Mouse (Mus musculus) myocyte (in vitro differentiated cells): Measurements from ENCODE around the gene Polr1d. TPM values are rescaled to one million over a fixed set of nuclear protein-coding genes. Genes with fewer than 3 reads are reported as not detected.

Experiments
- H3K27me3 ChIP-seq: one replicate; pipeline ENCODE4 v1.6.1; 2011; ENCODE audit not compliant: control insufficient read depth, insufficient read depth, insufficient read length
- H3K36me3 ChIP-seq: one replicate; pipeline ENCODE4 v1.6.1; 2011; ENCODE audit not compliant: control insufficient read depth, insufficient read depth
- H3K4me2 ChIP-seq: one replicate; pipeline ENCODE4 v1.6.1; 2011; ENCODE audit warnings: low read depth, control low read depth
- H3K4me3 ChIP-seq: one replicate; pipeline ENCODE4 v1.5.1; 2011; ENCODE audit warnings: mild to moderate bottlenecking, control low read depth, moderate library complexity
- H3K79me2 ChIP-seq: one replicate; pipeline ENCODE4 v1.6.1; 2011; ENCODE audit not compliant: control insufficient read depth, insufficient read depth
- H3ac ChIP-seq: one replicate; pipeline ENCODE4 v1.6.1; 2011; ENCODE audit not compliant: control insufficient read depth, insufficient read length
- CEBPB ChIP-seq: IDR thresholded peaks from 2 replicates; pipeline ENCODE4 v1.6.1; 2011; ENCODE audit warnings: mild to moderate bottlenecking, moderate library complexity; ENCODE audit not compliant: poor library complexity, insufficient read depth, severe bottlenecking
- E2F4 ChIP-seq: IDR thresholded peaks from one replicate; pipeline ENCODE4 v1.6.1; 2011; ENCODE audit warnings: mild to moderate bottlenecking, control low read depth, moderate library complexity; ENCODE audit not compliant: insufficient read depth
- MAX ChIP-seq: IDR thresholded peaks from one replicate; pipeline ENCODE4 v1.6.1; 2011; ENCODE audit warnings: low read depth, mild to moderate bottlenecking, control low read depth
- MYOD1 ChIP-seq, 3 experiments: IDR thresholded peaks; one replicate each; pipeline ENCODE4 v1.6.1; 2011; ENCODE audit warnings: control low read depth in 2 of 3, low read depth in 2 of 3, mild to moderate bottlenecking in 2 of 3, moderate library complexity in 1 of 3; ENCODE audit not compliant: insufficient read length in 2 of 3, control insufficient read depth in 1 of 3
- MYOG ChIP-seq, 3 experiments: IDR thresholded peaks; one replicate each; pipeline ENCODE4 v1.6.1; 2011; ENCODE audit warnings: control low read depth in 2 of 3, low read depth in 2 of 3, mild to moderate bottlenecking in 2 of 3; ENCODE audit not compliant: insufficient read length in 2 of 3, control insufficient read depth in 1 of 3, insufficient read depth in 1 of 3
- POLR2A ChIP-seq: IDR thresholded peaks from one replicate; pipeline ENCODE4 v1.6.1; 2011; ENCODE audit warnings: low read depth, mild to moderate bottlenecking, control low read depth, moderate library complexity; ENCODE audit not compliant: insufficient read length
- POLR2AphosphoS2 ChIP-seq: IDR thresholded peaks from one replicate; pipeline ENCODE4 v1.6.1; 2011; ENCODE audit warnings: low read depth, control low read depth; ENCODE audit not compliant: insufficient read length
- REST ChIP-seq: IDR thresholded peaks from one replicate; pipeline ENCODE4 v1.6.1; 2011; ENCODE audit warnings: mild to moderate bottlenecking, control low read depth, moderate library complexity; ENCODE audit not compliant: insufficient read depth, insufficient read length
- SRF ChIP-seq: IDR thresholded peaks from one replicate; pipeline ENCODE4 v1.6.1; 2011; ENCODE audit warnings: low read depth; ENCODE audit not compliant: control insufficient read depth, insufficient read length
- TCF12 ChIP-seq: IDR thresholded peaks from one replicate; pipeline ENCODE4 v1.6.1; 2011; ENCODE audit warnings: mild to moderate bottlenecking, control low read depth; ENCODE audit not compliant: poor library complexity, insufficient read depth, severe bottlenecking
- TCF3 ChIP-seq: IDR thresholded peaks from one replicate; pipeline ENCODE4 v1.6.1; 2011; ENCODE audit warnings: low read depth, control low read depth; ENCODE audit not compliant: insufficient read length
- USF1 ChIP-seq: IDR thresholded peaks from one replicate; pipeline ENCODE4 v1.6.1; 2011; ENCODE audit warnings: low read depth, mild to moderate bottlenecking, control low read depth, moderate library complexity
- polyA plus RNA-seq: library from polyadenylated mRNA; unstranded; fragments of >200 nt; fragmentation: generic; extraction: Trizol; gene quantifications from one replicate; pipeline ENCODE4 v1.2.1, GENCODE M21; 2012; ENCODE audit warnings: missing spikeins

Gene Polr1d
- polyA plus RNA-seq, 1 experiment: 92.4 TPM

- H3ac ChIP-seq: no peak overlapping the region
- peaks cover 11% of the 10 kb centered on the region for H3K79me2 ChIP-seq
- H3K27me3 ChIP-seq: no peaks in the 10 kb centered on the region
- H3K4me3 ChIP-seq: no peak overlapping the region
- no peak overlapping the region for H3K4me2 ChIP-seq
- TF ChIP-seq REST: no peak
- TF ChIP-seq POLR2AphosphoS2: no peak
- TF ChIP-seq CEBPB: no peak
- TF ChIP-seq E2F4: no peak
- TF ChIP-seq MYOG (IDR thresholded peaks at IDR 0.05; ENCODE audit: control insufficient read depth in 1 of 3, insufficient read depth in 1 of 3, insufficient read length in 2 of 3, low read depth in 2 of 3): no peak
- TF ChIP-seq USF1: no peak
- no peak for TF ChIP-seq POLR2A
- no peak for TF ChIP-seq MAX
- TF ChIP-seq TCF3: no peak
- TF ChIP-seq MYOD1 (IDR thresholded peaks at IDR 0.05; ENCODE audit: control insufficient read depth in 1 of 3, insufficient read length in 2 of 3, low read depth in 2 of 3): no peak
- no peaks in the 10 kb centered on the region for H3K36me3 ChIP-seq
Observed at GRCm38 (mm10) chr5:147070791-147071516, 5.9 kb upstream of the Polr1d start.

DNA sequence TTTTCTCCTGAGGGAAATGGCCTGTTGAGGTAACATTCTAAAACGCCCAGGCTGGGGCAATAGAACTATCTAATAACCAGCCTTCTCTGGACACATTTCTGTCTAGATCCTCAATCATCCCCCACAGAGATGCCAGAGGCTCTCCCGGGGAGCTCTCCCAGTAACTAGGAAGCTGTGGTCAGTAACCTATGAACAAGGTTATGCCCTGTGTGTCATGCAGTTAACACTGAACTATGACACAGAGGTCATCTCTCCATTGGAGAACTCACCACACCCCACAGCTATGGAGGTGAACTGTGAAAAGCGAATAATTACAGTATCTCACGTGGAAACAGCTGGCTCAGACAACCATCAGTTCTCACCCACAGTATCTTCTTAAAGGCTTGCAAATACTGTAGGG is 5.0 kb upstream of the Polr1d start:
- Histone ChIP-seq H3K36me3 (no peaks in the 10 kb centered on the region), H3K4me3 (no peak overlapping the region), H3K27me3 (no peaks in the 10 kb centered on the region), H3ac (no peak overlapping the region), H3K79me2 (peaks cover 11% of the 10 kb centered on the region), H3K4me2 (no peak overlapping the region)
- TF ChIP-seq MYOG (IDR thresholded peaks at IDR 0.05; ENCODE audit: control insufficient read depth in 1 of 3, insufficient read depth in 1 of 3, insufficient read length in 2 of 3, low read depth in 2 of 3) (no peak), CEBPB (no peak), TCF3 (no peak), POLR2AphosphoS2 (no peak), TCF12 (no peak)

- Histone ChIP-seq H3K4me3 (no peak overlapping the region), H3K4me2 (no peak overlapping the region), H3ac (no peak overlapping the region), H3K36me3 (no peaks in the 10 kb centered on the region), H3K27me3 (no peaks in the 10 kb centered on the region), H3K79me2 (peaks cover 20% of the 10 kb centered on the region)
- TF ChIP-seq USF1 (no peak), MYOG (IDR thresholded peaks at IDR 0.05; ENCODE audit: control insufficient read depth in 1 of 3, insufficient read depth in 1 of 3, insufficient read length in 2 of 3, low read depth in 2 of 3) (no peak), TCF12 (no peak), TCF3 (no peak), CEBPB (no peak)
Observed at GRCm38 (mm10) chr5:147073805-147074204, 3.0 kb upstream of the Polr1d start.

- Histone ChIP-seq H3K36me3 (peaks cover 11% of the 10 kb centered on the region), H3K4me3 (peak overlapping the region; percentile 76), H3K27me3 (no peaks in the 10 kb centered on the region), H3K4me2 (peak overlapping the region; percentile 95), H3K79me2 (peaks cover 36% of the 10 kb centered on the region), H3ac (peak overlapping the region; percentile 18)
- TF ChIP-seq MAX (no peak), SRF (no peak), CEBPB (no peak), POLR2A (no peak), TCF3 (no peak), POLR2AphosphoS2 (no peak), TCF12 (no peak), E2F4 (no peak), MYOG (IDR thresholded peaks at IDR 0.05; ENCODE audit: control insufficient read depth in 1 of 3, insufficient read depth in 1 of 3, insufficient read length in 2 of 3, low read depth in 2 of 3) (no peak), MYOD1 (IDR thresholded peaks at IDR 0.05; ENCODE audit: control insufficient read depth in 1 of 3, insufficient read length in 2 of 3, low read depth in 2 of 3) (no peak), REST (no peak), USF1 (no peak)
Observed at GRCm38 (mm10) chr5:147075103-147076025, 1.5 kb upstream of the Polr1d start.
